Mouse (Mus musculus): ENCODE data around the gene Fam221b.

The Fam221b gene

GRCm38 (mm10) chr4:43668782-43669427 lies at the start of gene Fam221b, which contains the start of gene Tmem8b:
TSS of gene Fam221b (minus strand) at chr4:43669145.
TSS of gene Tmem8b (plus strand) at chr4:43668971.
- peak; percentile 90 for DNase-seq

DNA sequence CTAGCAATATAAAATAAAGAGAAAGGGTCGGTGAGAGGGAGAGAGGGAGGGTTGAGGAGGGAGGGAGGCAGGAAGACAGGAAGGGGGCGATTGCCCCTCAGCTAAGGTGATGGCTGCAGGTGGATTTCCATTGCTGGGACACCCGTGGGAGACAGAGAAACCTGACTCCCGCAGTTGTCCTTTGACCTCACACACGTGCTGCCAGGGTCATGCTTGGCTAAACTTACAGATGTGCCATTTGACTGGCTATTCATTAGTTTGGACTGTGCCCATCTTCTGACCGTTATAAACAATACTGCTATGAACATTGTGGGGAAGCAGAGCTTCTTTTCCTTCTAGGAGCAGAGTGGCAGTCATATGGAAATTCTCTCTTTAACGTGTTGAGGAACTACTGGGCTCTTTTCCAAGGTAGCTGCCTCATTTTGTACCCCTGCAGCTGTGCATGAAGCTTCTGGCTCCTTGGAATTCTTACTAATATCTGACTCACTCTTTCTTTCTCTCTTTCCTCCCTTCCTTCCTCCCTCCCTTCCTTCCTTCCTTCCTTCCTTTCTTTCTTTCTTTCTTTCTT lies 44.8 kb upstream of the Fam221b start:
- no peak for DNase-seq

GRCm38 (mm10) chr4:43711821-43712220 lies 42.9 kb upstream of the Fam221b start:
- peak; percentile 78 for DNase-seq

- no peak for DNase-seq
These were observed 40.9 kb upstream of the Fam221b start, which contains the start of gene Olfr71 for GRCm38 (mm10) chr4:43709869-43710268. TSS of gene Olfr71 (minus strand) at chr4:43710255.

DNA sequence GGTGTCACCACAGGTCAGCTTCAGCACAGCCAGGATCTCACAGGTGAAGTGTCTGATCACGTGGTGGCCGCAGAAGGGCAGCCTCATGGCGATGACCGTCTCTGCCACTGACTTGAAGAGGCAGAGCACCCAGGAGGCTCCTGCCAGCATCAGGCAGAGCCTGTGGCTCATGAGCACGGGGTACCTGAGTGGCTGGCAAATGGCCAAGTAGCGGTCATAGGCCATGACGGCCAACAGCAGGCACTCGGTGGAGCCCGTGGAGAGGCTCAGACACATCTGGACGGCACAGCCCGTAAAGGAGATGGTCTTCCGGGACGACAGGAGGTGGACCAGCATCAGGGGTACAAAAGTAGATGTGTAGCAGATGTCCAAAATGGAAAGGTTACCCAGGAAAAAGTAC lies 37.0 kb upstream of the Fam221b start:
- DNase-seq, result no peak

GRCm38 (mm10) chr4:43703851-43704250 lies 34.9 kb upstream of the Fam221b start:
- no peak for DNase-seq

DNA sequence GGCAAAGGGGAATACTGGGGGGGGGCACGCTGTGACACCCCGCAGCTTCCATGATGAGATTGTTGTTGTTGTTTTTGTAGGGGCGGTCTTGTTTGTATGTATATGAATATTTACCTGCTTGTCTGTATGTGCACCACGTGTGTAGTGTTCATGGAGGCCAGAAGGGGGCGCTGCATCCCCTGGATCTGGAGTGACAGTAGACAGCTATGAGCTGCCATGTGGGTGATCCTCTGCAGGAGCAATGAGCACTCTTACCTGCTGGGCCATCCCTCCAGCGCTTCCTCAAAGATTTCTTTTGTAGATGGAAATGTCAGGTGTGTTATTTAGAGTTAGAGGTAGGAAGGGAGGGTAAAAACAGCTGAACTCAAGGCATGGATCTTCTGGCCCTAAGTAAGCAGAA lies 34.5 kb upstream of the Fam221b start:
- no peak for DNase-seq

DNA sequence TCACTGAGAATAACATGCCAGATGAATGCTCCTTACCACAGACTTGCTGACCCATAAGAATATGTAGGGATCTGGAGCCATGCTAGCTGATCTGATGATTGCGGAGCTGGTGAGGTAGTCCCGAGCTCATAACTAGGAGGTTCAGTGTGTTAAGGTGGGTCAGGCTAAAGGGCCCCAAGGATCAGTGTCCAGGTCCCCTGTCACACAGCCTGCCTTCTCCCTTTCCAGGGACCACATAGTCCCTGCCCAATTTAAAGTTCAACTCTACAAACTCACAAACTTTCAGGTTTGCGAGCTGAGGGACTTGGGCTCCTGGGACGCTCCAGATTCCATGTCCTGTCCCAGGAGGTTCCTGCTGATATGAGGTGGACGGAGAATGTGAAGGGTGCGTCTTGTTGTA lies 31.8 kb upstream of the Fam221b start, which contains the start of gene Olfr70:
TSS of gene Olfr70 (minus strand) at position 101 of the 400 bp plus-strand sequence.
- DNase-seq, result no peak

GRCm38 (mm10) chr4:43696561-43696960 lies 27.6 kb upstream of the Fam221b start:
- peak; percentile 49 for DNase-seq

GRCm38 (mm10) chr4:43695249-43695671 lies 26.3 kb upstream of the Fam221b start:
- DNase-seq, result no peak

DNA sequence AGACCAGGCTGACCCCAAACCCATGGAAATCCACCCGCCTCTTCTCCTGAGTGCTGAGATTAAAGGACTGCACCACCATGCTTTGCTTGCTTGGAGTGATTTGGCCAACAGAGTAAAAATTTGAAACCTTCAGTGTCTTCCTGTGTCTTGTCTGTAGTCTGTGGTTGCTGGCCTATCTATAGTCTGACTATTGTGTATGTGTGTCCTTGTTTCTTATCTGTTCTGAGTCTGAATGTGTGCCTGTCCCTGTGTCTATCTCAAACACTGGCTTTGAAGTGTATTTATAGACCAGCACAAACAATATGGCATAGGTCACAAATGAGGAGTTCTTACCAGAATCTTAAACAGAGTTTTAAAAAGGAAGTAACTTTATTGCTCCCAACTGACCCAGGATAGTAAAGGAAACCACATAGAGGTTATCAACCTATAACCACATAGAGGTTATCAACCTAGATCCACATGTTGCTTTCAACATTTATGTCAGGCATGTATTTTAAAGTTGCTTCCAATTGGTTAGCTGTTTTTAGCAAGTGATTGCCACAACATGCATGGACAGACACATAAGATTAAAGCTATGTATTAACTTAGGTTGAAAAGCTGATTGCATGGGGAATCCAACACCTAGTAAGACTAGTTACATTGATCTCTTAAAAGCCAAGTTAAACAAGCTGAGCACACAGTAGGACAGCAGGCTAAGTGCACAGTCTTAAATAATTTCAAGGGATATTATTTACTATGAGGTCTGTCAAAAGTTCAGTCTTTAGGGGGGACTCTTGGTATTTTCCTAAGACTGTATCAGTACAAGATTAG lies 25.7 kb upstream of the Fam221b start:
- DNase-seq, result no peak

- DNase-seq, result no peak
These were observed 24.9 kb upstream of the Fam221b start for GRCm38 (mm10) chr4:43693806-43694241.

DNA sequence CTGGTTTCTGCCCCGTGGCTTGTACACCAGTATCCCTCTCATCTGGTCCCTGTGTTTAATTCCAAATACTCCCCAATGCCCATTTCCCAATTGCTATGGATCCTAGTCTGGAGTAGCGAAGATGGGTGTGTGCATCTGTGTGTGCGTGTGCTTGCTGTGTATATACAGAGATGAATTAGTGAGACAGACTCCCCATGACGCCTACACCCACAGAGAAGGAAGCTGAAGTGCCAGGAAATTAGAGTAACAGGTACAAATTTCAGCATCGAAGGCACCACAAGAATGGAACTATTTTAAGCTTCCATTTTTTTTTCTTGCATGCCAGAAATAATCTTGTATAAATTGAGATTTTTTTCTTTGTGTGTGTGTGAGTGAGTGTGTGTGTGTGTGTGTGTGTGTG lies 22.1 kb upstream of the Fam221b start:
- no peak for DNase-seq

DNA sequence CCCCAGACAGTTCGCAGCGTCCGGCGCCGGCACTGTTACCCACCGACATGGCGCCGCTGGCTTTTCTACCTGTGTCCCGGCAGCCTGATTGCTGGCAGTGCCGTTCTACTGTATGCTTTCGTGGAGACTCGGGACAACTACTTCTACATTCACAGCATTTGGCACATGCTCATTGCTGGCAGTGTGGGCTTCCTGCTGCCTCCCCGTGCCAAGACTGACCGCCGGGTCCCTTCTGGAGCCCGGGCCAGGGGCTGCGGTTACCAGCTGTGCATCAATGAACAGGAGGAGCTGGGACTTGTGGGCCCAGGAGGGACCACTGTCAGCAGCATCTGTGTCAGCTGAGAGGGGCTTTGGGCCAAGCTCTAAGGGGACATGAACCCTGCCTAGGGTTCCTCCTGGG lies 21.1 kb upstream of the Fam221b start:
- DNase-seq, result no peak

DNA sequence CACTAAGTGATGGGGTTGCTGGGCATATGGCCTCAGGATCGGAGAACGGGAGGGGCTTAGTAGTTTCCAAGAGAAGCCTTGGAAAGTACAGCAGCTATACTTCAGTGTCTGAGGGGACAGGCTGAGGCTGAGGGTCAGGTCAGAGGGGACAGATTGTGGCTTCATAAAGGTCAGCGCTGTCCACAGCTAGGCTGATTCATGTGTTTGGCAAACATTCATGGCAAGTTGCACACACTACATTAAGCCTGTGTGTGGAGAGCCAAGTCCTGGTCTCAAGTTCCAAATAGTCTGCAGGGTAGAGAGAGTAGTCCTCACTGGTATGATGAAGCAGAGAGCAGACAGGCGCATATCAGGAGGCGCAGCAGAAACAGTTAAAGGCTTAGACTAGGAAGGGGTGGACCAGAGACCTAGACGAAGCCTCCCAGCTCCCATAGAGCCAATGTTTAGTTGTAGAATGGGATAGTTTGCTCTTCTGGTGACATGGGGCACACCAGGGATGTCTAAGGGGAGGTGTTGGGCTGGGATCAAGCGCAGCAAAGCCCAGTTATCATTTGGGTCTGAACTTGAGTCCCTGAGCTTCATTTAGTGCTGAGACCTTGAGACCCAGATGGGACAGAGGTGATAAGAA lies 10.6 kb upstream of the Fam221b start:
- no peak for DNase-seq

GRCm38 (mm10) chr4:43678541-43678940 lies 9.6 kb upstream of the Fam221b start:
- no peak for DNase-seq

DNA sequence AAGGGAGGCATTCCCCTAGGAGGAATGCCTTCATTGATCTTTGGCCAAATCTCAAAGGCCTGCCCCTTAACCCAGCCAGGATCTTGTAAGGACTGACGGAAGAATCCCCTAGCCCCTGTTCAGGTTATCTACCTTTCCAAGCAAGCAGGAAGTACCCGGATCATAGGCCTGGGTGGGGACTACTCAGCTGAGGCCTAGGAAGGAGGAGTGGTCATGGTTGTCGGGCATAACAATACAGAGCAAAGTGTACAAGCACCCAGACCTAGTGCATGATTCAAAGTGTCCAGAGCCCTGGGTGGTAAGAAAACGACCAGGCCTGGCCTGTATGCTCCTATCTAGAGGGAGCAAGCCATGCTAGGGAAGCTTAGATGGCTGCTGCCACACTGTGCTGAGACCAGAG lies 6.7 kb upstream of the Fam221b start:
- no peak for DNase-seq

DNA sequence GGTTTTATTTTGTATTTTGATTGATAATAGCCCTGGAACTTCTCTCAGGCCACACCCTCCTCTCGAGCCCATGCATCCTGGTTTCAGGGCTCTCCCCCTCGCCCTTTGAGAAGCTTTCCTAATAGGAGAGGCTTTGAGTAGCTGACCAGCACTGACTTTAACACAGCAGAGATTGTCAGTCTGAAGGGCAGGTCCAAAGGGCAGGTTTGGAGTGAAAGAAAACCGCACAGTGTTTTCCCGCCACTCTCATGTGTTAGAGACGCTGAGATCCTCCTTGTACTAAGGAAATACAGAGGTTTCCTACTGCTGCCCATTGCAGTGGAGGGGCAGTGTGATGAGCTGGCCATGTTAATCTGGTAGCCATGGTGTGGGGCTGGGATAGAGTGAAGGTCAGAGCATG lies 6.0 kb upstream of the Fam221b start:
- DNase-seq, result no peak

DNA sequence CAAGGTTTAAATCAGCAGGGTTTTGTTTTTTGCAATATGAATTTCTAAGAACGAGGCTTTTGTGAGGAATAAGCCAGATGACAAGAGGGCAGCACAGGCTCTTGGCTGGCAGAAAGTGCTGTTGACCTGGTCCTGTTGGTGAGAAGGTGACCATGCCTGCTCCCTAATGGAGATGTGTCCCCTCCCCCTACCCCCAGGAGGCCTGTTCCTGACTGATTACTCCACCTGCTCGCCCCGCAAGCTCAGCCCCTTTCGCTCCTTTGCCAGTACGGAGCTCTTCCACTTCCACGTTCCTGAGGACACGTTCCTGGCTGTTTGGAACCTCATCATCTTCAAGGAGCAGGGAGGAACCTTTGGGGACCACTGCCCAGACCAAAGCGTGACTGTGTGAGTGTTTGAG lies 4.8 kb upstream of the Fam221b start:
- DNase-seq, result no peak

GRCm38 (mm10) chr4:43672070-43672469 lies 3.1 kb upstream of the Fam221b start:
- peak; percentile 84 for DNase-seq

- DNase-seq, result peak; percentile 72
These were observed 466 bp upstream of the Fam221b start for GRCm38 (mm10) chr4:43669428-43669794.

GRCm38 (mm10) chr4:43666412-43666811 lies 2.5 kb downstream of the Fam221b start:
- DNase-seq, result no peak

DNA sequence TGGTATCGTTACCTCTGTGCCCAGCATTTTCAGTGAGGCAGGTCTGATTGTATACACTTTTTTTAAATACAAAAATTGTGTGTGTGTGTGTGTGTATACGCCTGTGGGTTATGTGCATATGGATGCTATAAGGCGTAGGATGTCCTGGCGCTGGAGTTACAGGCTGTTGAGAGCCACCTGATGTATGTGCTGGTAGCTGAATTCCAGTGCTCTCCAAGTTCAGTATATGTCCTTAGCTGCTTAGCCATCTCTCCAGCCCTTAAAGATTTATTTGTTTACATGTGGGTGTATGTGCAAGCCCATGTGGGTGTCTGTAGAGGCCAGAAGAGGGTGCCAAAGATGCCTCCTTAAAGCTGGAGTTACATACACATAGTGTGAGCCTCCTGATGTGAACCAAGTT lies 11.8 kb downstream of the Fam221b start:
- no peak for DNase-seq
